Mouse (Mus musculus) spleen, embryonic (tissue): ENCODE data around the gene Prc1.

Experiments used
- CTCF ChIA-PET: fragments of 350-600 bp; sonication (Branson Sonifier 250); formaldehyde crosslinking; loops from one replicate; lab custom pipeline; 2022; lab: Charles Lee

The Prc1 gene

DNA sequence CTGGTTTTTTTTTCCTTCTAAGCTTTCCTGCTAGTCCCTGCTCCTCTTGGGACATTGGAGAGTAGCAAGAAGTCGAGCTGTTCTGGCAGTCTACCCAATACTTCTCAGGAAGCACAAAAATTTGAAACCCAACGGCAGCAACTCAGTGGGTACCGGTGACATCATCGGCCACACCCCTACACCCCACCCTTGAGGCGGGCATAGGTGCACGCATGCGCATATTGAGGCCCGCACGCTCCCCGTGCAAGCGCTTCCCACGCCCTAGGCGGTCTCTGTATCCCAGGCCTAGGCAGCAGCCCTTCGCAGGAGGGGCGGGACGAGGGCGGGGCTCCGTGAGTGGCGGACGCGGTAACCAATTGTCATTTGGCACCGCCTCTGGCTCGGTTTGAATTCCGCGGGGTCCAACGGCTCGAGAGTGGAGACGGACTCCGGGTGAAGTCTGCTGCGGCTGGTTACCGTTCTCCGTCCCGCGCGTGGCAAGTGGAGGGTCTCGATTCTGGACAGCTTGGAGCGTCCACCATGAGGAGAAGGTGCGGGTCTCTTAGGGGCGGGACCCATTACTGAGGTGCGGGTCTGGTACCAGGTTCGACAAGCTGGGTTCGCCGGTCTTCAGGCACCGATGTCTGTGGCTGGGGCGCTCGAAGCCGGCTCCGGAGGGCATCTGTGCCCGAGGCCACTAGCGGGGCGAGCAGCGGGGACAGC is at the start of gene Prc1:
Gene Prc1, plus strand, starts transcription at position 389 of the 702 bp plus-strand sequence.
- CTCF ChIA-PET, result interaction anchor here (1.1 to 1.4 kb wide), 2 partner anchors 34 to 138 kb away, joined by 4 to 6 read pairs; no protein-coding TSS in a partner anchor

DNA sequence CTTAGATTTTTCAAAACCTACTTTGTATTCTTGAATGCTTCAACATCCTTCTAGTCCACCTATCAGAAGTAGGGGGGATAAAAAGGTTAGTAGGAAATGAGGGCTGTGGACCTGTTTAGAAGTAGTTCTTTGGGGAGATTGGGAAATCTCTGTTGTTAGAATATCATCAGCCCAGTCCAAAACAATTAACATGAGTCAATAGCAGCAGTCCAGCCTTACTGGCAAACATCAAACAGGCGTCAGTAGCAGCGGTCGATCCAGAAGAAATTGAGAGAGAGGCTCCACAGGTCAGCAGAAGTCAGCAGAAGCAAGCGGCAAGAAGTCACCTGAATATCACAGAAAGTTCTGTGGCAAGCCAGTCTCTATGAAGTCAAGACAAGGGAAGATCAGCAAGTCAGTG is 49.4 kb upstream of the Prc1 start:
- CTCF ChIA-PET, result no interaction called here

DNA sequence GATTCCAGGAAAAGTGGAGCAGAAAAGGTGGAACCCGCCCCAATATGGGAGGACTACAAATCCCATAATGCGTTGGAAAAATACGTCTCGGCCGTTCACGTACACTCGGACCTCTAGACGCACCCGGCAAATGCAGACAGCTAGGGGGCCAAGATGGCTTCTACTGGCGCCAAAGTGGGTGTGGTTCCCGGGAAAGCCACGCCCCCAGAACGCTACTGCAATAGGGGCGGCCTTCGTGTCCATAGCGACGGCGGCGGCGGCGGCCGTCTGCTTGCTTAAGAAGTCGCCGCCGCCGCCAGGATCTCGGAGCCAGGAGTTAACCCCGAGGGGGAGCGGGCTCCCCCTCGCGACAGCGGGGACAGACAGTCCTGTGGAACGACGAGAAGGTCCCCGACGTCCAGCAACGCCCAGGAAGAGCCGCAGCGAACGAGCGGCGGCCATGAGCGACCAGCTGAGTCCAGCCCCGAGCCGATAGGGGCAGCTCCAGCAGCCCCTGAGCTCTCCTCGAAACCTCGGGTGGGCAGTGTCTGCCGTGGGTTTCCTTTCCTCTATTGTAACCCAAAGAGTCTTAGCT is 48.0 kb upstream of the Prc1 start, which contains the start of gene Ttll13:
Gene Ttll13, plus strand, starts transcription at position 229 of the 574 bp plus-strand sequence.
- CTCF ChIA-PET, result interaction anchor here (0.9 kb wide), 1 partner anchor 69 kb away, joined by 3 read pairs; no protein-coding TSS in a partner anchor

DNA sequence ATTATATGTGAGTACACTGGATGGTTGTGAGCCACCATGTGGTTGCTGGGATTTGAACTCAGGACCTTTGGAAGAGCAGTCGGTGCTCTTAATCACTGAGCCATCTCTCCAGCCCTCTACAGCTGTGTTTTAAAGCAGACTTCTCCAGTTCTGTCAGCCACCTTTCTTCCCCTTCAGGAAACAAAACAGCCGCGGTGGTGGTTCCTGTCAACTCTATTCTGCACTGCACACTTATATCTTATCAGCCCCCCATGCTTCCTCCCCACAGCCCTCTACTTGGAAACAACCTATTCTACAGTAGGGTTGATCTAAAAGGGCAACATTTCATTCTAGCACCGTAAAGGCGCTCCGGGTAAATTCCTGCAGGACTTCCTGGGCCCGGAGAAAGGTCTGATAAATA is 47.4 kb upstream of the Prc1 start:
- CTCF ChIA-PET, result interaction anchor here (0.5 to 0.9 kb wide), 2 partner anchors 16 to 69 kb away, joined by 3 to 8 read pairs; no protein-coding TSS in a partner anchor

DNA sequence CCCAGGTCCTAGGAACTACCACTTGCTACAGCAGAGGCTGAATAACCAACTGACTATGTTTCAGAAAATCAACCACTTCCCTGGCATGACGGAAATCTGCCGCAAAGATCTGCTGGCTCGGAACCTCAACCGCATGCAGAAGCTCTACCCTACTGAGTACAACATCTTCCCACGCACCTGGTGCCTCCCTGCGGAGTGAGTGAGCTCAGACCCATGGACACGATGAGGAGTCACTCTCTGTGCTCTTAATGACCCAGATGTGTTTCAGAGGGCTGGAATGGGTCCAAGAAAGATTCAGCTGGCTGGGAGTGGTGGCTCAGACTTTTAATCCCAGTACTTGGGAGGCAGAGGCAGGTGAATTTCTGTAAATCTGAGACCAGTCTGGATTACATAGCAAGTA is 41.8 kb upstream of the Prc1 start:
- CTCF ChIA-PET, result no interaction called here

DNA sequence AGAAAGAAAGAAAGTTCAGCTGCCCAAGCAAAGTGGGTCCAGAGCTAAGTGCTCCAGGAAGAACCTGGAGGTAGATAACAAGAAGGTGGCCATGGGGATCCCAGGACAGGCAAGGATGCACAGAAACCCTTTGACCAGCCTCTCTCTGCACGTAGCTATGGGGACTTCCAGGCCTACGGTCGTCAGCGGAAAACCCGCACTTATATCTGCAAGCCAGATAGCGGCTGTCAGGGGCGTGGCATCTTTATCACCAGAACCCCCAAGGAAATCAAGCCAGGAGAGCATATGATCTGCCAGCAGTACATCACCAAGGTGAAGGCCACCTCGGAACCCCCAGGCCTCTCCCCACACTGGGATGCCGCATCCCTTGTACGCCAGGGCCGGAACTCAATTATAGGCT is 41.4 kb upstream of the Prc1 start:
- CTCF ChIA-PET, result no interaction called here

DNA sequence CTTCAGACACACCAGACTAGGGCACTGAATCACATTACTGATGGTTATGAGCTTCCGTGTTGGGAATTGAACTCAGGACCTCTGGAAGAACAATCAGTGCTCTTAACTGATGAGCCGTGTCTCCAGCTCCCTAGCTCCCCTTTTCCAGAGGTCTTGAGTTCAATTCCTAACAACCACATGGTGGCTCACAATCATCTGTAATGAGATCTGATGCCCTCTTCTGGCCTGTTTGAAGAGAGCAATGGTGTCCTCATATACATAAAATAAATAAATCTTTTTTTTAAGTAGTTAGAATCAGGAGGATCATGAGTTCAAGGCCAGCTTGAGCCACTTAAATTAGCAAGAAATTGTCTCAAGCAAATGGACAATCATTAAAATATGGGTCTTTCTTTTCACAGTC is 38.3 kb upstream of the Prc1 start:
- CTCF ChIA-PET, result interaction anchor here (0.5 to 0.7 kb wide), 3 partner anchors 13 to 244 kb away, joined by 3 to 4 read pairs (median 3); no protein-coding TSS in a partner anchor

DNA sequence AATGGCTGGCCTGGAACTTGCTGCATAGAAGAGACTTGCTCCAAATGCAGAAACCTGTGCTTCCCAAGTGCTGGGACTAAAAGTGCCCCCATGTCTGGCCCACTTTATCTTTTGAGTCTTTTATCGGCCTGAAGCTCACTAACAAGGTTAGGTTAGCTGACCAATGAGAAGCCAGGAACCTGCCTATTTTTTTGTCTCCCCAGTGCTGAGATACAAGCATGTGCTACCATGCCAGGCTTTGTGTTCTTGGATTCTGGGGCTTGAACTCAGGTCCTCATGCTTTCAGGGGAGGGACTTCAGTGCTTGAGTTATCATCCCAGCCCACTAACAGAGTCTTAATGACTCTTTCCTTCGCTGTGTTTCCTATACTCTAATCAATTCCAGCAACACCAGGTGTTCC is 36.5 kb upstream of the Prc1 start:
- CTCF ChIA-PET, result interaction anchor here (0.6 kb wide), 1 partner anchor 117 kb away, joined by 5 read pairs; no protein-coding TSS in a partner anchor

DNA sequence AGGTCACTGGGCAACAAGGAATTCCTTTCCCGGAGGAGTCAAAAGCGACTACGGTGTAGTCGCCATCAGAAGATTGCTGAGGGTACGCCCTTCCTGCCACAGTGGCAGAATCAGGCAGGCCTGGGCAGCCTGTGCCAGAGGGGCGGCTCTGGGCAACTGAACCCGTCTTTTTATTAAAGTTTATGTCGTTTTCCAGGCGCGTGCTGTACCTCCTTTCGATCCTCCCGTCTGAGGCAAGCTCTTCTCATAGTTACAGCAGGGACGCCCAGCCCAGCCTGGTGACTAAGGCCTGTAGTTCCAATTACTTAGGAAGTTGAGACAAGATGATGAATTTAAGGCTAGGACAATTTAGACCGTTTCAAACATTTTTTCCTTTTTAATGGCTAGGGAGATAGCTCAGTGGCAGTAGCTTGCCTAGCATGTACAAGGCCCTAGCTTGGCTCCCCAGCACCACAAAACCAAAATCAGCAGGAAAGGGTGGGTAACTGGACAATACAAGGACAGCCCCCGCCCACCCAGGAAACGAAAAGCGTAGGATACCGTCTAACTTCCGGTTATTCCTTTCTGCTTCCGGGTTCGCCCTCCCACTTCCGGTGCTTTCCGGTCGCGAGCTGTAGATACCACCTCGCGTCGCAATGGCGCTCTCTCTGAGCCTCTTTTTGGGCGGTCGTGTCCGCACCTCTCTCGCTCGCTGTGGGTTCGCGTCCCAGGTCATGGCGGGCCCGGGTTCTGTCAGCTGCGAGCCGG is 33.5 kb upstream of the Prc1 start, which contains the start of gene Ngrn:
Gene Ngrn, plus strand, starts transcription at position 591 of the 747 bp plus-strand sequence.
- CTCF ChIA-PET, result interaction anchor here (0.6 to 0.9 kb wide), 3 partner anchors 32 to 126 kb away, joined by 3 to 6 read pairs (median 3); partner anchors contain the start of gene Sema4b

DNA sequence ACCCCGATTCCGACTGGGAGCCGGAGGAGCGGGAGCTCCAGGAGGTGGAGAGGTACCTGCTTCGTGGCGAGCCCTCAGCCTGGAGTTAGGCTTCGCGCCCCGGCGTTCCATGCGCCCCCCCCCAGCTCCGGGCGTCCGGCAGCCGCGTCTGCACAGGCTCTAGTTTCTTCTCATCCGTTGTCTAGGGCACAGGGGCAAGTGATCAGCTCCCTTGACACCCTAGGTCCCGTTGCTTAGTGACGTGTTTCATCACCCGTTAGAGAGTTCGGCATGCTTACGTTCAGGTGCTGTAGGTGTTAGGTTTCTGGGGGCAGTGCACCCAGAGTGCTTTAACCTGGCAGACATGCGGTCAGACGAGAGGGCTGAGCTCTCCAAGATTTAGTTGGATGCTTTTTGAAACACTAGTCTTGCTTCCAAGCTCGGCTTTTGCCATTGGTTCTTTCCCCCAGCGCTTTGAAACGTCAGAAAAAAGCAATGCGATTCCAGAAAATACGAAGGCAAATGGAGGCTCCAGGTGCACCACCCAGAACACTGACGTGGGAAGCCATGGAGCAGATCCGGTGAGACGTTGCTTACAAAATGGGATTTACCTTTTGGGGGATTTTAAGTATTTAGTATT is 32.8 kb upstream of the Prc1 start:
- CTCF ChIA-PET, result interaction anchor here (0.6 to 0.7 kb wide), 4 partner anchors 20 to 128 kb away, joined by 3 to 5 read pairs (median 3); partner anchors contain the start of gene Sema4b

DNA sequence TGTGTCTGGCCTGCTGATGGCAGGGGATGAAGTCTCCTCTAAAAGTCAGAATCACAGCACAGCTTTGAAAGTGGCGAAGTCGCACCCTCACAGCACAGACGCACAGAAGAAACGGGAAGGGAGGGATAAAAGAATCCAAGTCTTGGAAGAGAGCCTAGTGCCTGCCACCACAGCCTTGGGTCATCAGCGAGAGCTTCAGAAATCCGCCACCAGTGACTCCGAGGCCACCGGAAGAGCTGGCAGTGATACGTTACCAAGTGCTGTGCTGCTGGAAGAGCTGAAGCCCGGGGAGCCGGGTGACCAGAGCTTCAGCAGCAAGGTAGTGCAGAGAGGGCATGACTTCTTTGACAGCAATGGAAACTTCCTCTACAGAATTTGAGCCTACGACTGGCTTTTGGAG is 29.6 kb upstream of the Prc1 start:
- CTCF ChIA-PET, result no interaction called here

DNA sequence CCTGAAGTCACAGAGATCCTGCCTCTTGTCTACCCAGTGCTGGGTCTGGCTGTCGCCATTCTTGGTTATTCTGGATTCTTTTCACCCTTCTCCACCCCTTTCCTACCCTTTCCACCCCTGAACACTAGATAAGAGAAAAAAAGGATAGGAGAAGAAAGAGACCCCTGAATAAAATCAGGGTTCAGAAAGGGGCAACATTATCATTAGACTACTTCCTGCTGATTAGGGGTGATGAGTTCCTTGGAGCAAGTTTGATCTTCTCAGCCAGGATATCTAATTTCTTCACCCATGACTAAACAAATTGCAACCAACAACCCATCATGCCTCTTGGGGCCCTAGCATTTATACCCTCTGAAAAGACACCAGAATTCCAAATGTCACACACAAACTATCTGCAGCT is 26.5 kb upstream of the Prc1 start:
- CTCF ChIA-PET, result interaction anchor here (0.7 kb wide), 1 partner anchor 139 kb away, joined by 3 read pairs; no protein-coding TSS in a partner anchor

DNA sequence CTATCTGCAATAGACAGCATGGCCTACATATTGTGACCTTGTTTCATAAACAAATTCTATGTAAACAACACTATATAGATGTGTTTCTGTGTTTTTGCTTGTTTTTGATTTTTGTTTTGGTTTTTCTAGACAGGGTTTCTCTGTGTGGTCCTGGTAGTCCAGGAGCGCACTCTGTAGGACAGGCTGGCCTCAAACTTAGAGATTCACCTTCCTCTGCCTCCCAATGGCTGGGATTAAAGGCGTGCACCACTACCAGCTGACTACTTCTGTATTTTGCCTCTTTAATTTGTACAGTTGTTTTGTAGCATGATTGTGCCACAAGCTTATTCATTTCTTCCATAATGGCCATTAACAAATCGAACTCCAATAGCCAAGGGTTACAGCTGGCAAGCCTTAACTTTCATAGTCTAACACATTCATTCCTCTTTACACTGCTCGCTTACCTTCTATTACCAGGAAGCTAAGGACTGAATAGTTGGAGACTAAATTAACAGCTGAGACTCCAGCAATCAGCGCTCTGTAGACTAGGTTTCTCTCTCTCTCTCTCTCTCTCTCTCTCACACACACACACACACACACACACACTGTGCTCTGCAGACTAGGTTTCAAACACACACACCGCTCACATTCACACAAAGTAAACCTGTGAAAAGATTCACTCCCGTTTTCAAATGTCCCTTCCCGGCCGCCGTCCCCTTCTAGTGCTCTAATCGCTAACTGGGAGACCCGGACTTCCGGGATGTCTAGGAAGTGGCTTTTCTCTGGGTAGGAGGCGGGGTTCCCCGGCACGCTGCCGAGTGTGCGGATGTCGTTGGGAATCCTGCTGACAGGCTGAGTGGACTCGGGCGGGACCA is 25.1 kb upstream of the Prc1 start, which contains the start of gene Vps33b:
Gene Vps33b, plus strand, starts transcription at position 753 of the 854 bp plus-strand sequence.
- CTCF ChIA-PET, result interaction anchor here (0.6 to 0.7 kb wide), 3 partner anchors 26 to 218 kb away, joined by 3 to 4 read pairs (median 3); no protein-coding TSS in a partner anchor

DNA sequence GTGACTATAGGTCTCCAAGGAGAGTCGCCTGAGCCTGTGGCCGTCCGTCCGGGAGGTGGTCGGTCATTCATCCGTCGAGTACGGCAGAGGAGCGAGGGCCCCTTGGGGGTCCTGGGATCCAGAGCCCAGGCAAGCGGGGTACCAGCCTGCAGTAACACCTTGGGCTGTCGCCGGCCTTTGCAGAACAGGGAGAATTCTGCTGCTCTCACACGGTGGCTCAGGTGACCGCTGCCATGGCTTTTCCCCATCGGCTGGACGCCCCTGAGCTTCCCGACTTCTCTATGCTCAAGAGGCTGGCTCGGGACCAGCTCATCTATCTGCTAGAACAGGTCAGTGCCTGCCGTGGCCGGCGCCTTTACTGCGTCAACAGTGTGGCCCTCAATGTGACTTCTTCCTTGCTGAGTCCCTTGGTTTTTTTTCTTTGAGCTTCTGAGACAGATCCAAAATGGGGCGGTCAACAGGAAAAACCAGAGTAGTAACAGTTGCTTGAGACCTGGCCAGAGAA is 24.4 kb upstream of the Prc1 start:
- CTCF ChIA-PET, result interaction anchor here (0.7 kb wide), 1 partner anchor 217 kb away, joined by 4 read pairs; no protein-coding TSS in a partner anchor

DNA sequence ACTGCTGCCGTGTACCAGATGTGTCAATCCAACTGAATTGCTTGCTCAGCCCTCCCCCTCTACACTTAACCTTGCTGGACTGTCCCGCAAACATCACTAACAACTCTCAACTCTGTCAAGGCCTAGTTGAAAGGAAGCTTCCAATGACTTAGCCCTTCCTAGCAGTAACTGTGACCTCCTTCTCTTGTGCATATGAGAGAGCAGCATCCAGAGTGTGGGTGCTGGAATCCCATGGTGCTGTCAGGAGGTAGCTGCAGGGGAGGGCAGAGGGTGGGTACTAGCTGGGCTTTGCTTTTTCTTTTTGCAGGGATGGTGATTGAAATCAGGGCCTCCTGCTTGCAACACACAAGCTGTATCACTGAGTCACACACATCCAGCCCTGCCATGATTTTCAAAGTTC is 20.8 kb upstream of the Prc1 start:
- CTCF ChIA-PET, result interaction anchor here (0.6 kb wide), 1 partner anchor 51 kb away, joined by 10 read pairs; the partner anchor contains the start of gene Rccd1

DNA sequence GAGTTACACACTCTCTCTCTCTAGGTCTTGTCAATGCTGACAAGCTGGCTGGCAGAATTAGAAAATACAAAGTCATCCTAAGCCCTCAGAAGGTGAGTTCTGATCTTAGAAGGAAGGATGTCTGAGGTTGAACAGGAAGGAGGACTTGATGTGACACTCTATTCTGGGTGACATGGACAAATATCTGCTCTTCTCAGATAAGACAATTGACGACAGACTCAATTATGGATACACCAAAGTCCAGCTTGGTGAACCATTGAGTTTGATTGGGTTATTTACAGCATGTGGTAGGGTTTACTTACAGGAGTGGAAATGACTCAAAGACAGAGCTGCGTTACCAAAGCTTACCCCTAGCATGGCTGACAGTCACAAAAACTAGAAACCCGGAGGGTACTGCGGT is 17.9 kb upstream of the Prc1 start:
- CTCF ChIA-PET, result no interaction called here

DNA sequence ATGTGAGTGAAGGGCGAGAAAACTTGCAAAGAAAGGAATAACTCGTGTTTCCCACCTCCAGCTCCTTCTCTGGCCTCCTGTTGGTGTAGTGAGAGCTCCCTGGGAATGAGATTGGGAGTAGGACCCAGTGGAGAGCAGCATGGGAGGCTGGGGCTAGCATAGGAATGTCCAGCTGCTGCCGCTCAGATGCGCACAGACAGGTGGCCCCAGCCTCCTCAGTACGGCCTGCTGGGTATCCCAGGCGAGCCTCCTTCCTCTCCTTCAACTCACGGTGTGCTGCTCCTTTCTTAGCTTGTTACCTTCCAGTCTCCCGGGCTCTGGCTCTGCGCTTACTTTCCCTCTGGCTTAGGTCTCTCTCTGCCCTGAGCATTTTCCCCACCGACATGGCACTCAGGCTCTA is 14.2 kb upstream of the Prc1 start:
- CTCF ChIA-PET, result interaction anchor here (0.8 kb wide), 1 partner anchor 247 kb away, joined by 3 read pairs; no protein-coding TSS in a partner anchor

DNA sequence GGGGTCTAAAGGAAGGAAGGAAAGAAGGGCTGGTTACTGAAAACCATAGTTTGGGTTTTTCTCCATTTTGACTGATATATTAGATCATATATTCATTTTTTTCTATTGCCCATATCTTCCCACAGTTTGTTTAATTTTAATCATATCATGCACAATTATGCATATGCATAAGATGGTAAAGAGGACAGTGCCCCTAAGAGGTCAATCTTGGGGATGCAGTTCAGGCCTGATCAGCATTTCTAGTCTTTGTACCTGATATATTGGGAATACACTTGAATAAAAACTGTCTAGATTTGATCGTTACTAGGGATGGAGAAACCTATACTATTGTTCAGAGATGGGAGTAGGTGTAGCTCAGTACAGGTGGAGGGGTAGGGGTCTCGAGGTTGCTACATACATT is 13.3 kb upstream of the Prc1 start:
- CTCF ChIA-PET, result interaction anchor here (0.6 to 0.9 kb wide), 4 partner anchors 19 to 140 kb away, joined by 3 to 9 read pairs (median 6); no protein-coding TSS in a partner anchor

DNA sequence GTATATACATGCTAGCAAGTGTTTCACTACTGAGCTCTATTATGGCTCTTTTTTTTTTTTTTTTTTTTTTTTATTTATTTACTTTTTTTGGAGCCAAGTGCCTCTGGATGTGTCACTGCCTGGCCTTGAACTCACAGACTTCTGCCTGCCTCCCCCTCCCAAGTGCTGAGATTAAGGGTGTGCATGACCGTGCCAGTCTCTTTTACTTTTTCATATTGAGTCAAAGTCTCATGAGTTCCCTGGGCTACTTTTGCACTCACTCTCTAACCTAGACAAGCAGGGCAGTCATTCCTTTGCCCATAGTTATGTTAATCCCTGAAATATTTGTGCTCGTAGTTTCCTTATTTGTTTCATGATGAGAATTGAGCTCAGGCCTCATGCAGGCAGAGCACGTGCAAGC is 12.6 kb upstream of the Prc1 start:
- CTCF ChIA-PET, result interaction anchor here (0.6 to 0.9 kb wide), 5 partner anchors 20 to 141 kb away, joined by 3 to 23 read pairs (median 6); no protein-coding TSS in a partner anchor
